Mouse (Mus musculus): ENCODE data around the gene Fam129b.

DNA sequence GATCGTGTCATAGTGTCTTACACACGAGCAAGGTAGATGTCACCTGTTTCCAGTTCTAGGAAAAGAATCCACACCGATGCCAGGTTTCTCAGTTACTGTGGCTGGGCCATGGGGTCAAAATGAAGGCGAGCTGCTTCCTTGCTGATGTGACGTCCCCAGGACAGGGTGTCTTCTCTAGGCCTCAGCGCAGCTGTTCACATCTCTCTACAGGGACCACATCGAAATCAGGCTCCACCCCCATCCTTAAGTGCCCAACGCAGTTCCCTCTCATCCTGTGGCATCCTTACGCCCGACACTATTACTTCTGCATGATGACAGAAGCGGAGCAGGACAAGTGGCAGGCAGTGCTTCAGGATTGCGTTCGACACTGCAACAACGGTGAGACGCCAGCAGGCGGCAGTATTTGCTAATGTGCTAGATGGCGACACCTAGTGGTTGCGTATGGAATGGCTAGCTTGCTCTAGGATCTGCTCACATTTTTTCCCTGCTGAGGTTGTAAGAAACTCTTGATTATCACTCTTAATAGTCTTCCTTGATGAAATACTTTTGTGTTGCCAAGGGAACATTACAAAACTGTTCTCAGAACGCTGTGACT, 36.4 kb downstream of the Fam129b start:
- peak; percentile 100 for TF ChIP-seq CTCF (IDR thresholded peaks at IDR 0.05; ENCODE audit: low read depth, low read length)
- TF ChIP-seq POLR2AphosphoS5 (IDR thresholded peaks at IDR 0.05; ENCODE audit: insufficient replicate concordance, low read depth, low read length) = no peak
- no peak for TF ChIP-seq TAL1 (conservative IDR thresholded peaks at IDR 0.05; ENCODE audit: low read depth, low read length)
- no peak for TF ChIP-seq GATA1 (IDR thresholded peaks at IDR 0.05; ENCODE audit: borderline replicate concordance, low read length)

All from G1E (cell line).